Mouse (Mus musculus) urinary bladder, postnatal 36 days (tissue): ENCODE measurements around the gene Zbtb40.

Source experiments
- DNase-seq, 2 experiments: peaks; one replicate each; pipeline ENCODE4 v3.0.0; 2022; ENCODE audit warnings: low spot score in 2 of 2, mixed read lengths in 1 of 2

Gene Zbtb40

DNA sequence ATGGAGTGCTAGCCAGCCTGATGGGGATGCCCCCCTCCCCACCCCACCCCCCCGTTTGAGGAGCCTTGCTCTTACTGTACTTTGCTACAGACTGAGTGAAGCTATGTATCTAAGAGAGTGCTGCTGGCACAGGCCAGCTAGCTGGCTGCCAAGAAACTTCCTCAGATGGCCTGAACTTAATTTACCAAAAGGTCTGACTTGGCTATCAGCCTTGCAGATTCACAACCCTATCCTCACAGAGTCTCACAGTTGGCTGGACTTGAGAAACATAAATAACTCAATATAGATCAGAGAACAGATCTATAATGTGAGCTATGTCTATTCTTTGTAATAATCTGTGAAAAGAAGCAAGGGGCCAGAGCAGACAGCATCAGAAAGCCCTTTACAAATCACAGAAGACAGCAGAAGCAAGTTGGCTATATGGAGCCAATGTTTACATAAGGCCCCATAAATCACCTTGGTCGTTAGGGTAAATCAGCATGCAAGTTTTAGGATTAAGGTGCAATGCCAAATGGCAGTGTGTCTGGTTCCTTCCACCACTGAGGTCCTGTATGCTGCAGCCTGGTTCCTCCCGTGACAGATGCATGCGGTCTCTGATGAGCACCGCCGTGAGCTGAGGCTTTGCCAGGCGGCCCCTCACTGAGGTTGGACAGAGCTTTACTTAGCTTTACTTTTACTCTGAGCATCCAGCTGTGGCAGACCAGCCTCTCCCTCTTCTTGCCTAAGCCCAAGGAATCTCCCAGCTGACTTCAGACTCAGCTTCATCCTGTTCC is 15.3 kb downstream of the Zbtb40 start:
- no peak for DNase-seq

DNA sequence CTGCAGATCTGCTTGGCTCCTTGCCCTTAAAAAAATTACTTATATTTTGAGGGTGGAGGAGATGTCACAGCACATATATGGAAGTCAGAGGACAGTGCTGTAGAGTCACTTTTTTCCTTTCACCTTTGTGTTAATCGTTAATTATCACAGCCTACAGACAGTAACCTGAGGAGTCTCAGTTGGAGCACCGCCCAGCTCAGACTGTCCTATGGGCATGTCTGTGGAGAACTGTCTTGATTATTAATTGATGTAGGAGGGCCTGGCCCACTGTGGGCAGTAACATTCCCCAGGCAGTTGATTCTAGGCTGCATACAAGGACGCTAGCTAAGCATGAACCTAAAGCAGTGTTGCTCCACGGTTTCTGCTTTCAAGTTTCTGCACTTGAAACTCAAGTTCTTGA is 16.1 kb downstream of the Zbtb40 start:
- DNase-seq, result no peak

GRCm38 (mm10) chr4:137031319-137031718 is 17.3 kb downstream of the Zbtb40 start:
- peak in 1 of 2 experiments; percentile 8 for DNase-seq

- no peak for DNase-seq
Observed at GRCm38 (mm10) chr4:137029348-137029747, 19.3 kb downstream of the Zbtb40 start.

DNA sequence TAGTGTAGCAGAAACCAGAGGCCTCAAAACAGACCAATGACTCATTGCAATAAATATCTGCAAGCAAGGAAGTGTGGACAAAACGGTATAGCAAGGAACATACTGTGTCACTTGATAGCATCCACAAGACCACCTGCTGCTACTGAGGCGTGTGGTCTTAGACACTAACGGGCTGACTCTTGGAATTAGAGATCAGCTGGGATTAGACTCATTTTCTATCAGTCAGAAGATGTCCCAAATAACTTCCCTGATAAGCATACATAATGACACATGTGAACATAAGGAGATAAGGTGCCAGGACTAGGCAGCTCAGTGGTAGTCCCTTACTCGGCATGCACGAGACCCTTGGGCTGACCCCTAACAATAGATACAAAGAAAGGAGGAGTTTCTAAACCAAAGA is 21.6 kb downstream of the Zbtb40 start:
- no peak for DNase-seq

- DNase-seq, result no peak
Observed at GRCm38 (mm10) chr4:137025570-137025969, 23.0 kb downstream of the Zbtb40 start.

GRCm38 (mm10) chr4:137025133-137025532 is 23.5 kb downstream of the Zbtb40 start:
- DNase-seq, result no peak

DNA sequence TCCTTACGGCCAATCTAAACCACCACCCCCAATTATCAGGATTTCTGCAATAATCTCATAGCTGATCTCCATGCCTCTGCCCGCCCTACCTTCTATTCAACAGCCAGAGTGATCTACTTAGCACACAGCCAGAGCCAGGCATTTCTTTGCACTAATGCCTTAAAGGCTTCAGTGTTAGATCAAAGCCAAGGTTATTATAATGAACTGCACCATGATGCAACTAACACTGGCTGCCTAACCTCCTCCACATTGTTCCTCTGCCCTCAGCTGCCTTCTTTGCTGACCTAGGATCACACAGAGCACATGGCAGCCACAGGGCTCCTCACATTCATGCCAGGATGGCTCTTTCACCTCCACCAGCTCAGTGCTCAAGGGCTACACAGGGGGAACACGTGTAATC is 28.5 kb downstream of the Zbtb40 start:
- no peak for DNase-seq

DNA sequence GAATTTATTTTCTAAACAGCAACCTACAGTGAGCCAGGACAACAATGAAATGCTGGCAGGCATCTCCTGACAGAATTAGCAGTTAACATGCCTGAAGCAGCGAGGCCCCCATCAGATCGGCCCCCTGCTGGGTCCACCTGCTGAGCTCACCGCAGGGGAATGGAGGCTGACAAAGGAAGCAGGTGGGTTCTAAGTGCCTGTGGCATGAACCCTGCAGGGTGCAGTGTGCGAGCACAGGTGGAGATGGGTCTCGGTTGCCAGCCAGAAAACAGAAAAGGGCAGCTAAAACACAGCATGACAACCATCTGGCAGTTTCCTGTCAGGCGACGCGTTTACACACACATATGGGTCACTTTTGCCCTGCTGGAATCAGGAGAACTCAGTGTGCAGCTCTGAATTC is 32.7 kb downstream of the Zbtb40 start:
- no peak for DNase-seq

DNA sequence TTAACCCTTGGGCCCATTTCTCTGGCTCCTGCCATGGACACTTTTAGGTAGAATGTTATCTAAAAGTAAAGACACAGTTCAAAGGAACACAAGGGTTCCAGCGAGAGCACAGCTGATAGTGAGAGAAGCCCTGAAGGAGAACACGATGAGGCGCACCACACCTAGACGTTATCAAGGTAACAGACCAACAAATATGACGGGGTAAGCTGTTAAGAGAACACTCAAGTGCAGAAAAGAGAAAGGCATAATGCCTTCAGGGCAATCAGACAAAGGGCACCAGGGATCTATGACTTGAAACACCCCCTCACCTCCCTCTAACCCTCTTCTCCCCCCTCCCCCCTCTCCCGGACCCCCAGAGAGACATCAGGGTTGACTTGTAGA is 33.1 kb downstream of the Zbtb40 start:
- no peak for DNase-seq

- DNase-seq, result no peak
Observed at GRCm38 (mm10) chr4:137014654-137015475, 33.7 kb downstream of the Zbtb40 start.

DNA sequence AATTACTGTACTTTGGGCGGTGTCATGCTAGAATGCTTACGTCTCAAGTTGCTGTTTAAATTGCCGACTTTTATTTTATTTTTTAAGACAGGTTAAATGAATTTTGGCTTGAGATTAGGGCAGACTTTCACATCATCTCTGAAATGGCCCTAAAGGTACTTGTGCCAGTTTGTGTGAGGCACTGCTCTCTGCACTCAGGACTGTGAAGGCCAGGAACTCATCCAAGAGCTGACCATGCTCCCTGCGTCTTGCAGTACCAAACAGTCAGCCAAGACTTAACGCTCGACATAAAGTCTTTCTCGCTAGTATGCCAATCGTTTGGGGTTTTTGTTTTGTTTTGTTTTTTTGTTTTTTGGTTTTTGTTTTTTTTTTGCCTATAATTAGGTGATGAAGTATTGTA is 34.5 kb downstream of the Zbtb40 start:
- no peak for DNase-seq

DNA sequence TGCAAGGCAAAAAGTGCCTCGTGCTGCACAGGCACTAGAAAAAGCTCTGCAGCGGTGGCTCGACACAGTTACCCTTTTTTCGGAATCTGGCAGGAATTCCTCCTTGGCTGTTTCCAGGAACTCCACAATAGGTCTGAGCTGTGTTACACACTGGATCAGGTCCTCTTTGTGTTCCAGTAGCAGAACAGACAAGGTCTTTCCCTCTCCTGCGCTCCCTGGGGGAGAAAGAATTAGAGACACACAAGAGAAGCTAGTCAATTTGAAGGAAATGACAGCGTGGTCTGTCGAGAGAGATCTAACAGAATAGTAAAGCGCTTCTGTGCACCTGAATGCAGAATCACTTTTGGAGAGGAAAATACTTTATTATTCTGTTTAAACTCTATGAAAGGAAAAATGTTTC is 41.6 kb downstream of the Zbtb40 start:
- DNase-seq, result no peak

DNA sequence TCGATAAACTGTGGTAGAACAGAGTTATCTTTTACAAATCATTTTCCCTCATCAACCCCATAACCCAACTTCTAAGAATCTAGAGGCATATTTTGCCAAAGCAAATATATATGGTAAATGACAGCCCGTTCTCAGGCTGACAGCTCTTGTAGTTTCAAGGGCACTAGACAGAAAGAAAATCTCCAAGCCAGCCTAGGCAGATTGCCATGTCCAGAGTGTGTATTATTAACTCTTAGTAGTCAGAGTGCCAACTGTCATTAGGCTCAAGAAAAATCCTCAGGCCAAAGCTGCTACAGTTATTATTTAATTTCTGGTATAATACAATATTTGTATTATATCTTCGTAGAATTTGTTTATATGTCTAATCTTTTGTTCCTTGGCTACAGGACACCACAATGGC is 46.8 kb downstream of the Zbtb40 start:
- DNase-seq, result no peak

- DNase-seq, result no peak
Observed at GRCm38 (mm10) chr4:137001020-137001419, 47.6 kb downstream of the Zbtb40 start.

- DNase-seq, result no peak
Observed at GRCm38 (mm10) chr4:136998371-136998770, 50.2 kb downstream of the Zbtb40 start.

DNA sequence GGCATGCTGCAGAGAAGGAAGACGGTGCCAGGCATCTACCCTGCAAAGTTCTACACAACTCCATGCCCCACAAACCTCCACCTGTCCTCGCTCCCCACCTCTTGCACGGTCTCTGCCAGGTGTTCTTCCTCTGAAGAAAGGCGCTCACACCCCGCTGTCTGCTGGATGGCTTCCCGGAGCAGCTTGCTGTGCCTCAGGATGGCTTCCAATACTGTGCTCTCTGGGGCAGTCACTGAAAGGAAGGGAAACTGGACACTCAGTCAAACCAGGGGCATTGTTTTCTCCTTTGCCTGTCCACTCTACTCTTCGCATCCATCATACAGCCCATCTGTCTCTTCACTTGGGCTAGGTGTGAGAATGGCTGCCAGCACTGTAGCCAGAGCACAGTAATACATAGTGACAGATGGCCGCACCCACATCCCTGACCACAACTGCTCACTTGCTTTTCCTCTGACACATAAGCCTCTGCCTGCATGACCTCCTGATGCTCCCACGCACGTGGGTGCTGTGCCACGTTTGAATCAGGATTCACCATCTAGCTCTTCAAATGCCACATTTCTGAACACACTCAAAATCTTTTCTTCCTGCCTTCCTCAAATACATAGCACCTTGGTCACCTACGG is 50.8 kb downstream of the Zbtb40 start:
- no peak for DNase-seq

GRCm38 (mm10) chr4:136996933-136997332 is 51.7 kb downstream of the Zbtb40 start:
- no peak for DNase-seq

DNA sequence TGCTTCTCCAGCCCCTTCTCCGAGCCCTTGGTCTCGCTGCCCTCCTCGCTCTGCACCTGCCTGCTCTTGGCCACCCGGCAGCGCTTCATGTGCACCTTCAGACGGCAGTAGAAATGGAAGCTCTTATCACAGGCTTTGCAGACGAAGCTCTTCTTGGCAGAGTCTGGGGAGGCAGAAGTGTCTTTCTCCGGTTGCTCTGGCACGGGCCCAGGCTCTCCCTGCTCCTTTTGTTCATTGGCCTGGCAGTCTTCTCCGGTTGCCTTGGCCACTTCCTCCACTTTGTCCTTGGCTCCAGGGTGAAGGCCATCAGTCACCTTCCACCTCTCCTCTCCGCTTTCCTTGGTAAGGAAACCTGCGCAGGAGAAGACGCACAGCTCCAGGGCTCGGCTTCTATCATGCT is 53.2 kb downstream of the Zbtb40 start:
- DNase-seq, result no peak

DNA sequence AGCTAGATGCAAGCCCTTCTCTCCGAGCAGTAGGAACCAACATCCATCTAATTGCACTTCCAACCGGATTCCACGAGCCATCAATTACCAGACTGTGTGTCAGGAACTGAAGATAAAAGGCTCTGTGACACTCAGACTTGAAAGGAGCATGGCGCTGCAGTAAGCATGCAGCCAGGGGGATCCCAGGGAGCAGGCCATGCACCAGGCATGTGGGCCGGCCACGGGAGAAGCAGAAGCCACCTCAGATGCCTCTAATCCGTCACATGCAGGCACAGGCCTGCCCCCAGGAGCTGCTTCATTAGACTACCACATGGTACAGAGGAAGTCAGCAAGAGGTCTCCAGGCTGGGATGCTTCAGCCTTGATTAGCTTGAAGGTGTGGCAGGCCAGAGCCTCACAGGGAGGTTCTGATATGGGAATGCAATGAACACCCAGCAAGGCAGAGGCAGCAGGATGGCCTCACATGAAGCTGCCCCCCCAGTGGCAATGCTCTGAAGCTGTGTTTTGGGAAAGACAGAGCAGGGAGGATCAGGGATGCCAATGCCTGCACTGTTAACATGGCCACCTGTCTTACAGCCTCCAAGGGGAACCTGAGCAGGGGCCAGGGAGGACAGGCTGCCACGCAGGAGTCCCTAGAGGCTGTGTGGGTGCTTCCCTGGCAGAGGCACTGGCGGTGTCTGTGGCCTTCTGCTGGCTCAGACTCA is 66.5 kb downstream of the Zbtb40 start:
- DNase-seq, result no peak

GRCm38 (mm10) chr4:136981347-136981746 is 67.3 kb downstream of the Zbtb40 start:
- DNase-seq, result peak; percentile 9 to 15

DNA sequence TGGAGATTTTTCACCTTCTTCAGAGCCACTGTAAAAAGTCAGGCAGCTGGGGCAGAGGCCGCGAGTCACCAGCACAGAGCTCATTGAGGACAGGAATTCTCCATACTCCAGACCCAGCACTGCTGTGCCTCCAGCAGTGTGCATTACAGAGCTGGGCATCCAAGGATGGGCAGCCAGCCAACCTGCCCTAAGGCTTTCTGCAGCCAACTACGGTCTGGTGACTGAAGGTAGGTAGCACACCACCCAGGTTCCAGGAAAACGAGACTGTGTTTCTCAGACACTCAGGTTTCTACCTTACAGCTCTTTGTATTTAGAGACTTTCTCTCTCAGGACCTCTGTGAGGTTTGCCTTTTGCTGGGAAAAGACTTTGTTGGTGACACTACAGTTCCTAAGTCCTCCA is 67.7 kb downstream of the Zbtb40 start:
- DNase-seq, result no peak
